Mouse (Mus musculus) spleen, postnatal 4 days (tissue): Measurements from ENCODE around the gene Rpl12.

Source experiments
- DNase-seq, 2 experiments: peaks; one replicate each; pipeline ENCODE4 v3.0.0; 2022; ENCODE audit warnings: low spot score in 2 of 2

The Rpl12 gene

DNA sequence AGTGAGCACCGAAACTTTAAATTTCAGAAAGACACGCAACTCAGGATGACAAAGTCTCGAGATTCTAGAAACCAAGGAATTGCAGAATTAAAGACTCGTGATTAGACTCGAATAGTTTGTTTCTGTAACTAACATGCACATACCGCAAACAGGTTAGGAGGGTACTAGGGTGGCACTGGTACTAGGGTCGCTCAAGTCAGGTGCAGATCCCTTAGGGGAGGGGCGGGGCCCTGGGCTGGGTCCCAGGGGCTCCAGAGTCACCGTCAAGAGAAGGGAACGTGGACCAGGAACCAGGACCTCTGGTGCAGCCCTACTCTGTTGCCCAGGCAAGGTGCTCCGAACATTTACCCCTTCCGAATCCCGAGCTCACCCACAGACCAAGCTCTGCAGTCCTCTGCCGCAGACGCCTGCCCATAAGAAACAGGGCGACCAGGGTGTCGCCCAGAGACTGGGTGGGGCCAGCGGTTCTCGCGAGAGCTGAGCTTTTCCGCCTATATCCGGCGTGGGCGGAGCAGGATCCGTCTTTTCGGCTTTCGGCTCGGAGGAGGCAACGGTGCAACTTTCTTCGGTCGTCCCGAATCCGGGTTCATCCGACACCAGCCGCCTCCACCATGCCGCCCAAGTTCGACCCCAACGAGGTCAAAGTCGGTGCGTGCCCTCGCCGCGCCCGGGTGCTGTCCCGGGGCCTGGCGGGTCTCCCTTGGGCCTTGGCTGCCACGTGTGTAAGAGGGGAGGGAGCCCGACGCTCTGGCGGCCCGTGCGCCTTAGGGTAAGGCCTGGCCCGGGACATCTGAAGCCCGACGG lies at the start of gene Rpl12, which contains the start of gene Lrsam1:
Gene Rpl12 (plus strand): TSS at position 368 of the 804 bp plus-strand sequence.
Gene Lrsam1 (minus strand): TSS at position 423 of the 804 bp plus-strand sequence.
- peak; percentile 94 to 98 for DNase-seq

DNA sequence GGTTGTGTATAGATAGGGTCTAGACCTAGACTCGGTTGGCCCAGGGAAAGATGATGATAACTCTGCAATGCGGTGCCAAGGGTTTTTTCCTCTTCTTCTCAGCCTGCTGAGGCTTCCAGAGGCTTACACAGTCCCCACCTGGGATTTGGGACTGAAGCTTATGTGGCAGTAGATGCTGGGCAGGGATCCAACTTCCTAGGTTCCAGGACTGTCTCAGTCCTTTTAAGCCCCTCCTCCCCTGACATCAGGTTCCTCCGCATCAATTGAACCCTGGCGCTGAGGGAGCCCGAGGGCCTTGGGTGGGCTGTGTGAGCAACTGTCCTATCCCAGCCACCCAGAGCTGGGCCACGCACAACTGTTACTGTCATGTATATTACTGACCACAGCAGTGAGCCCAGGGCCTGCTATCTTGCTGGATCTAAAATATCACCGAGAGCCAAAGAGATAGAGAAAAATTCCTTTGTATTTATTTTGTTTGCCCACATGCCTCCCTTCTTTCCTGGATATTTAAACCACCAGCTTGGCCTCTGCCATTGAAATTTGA lies 49.6 kb upstream of the Rpl12 start:
- DNase-seq, result no peak

DNA sequence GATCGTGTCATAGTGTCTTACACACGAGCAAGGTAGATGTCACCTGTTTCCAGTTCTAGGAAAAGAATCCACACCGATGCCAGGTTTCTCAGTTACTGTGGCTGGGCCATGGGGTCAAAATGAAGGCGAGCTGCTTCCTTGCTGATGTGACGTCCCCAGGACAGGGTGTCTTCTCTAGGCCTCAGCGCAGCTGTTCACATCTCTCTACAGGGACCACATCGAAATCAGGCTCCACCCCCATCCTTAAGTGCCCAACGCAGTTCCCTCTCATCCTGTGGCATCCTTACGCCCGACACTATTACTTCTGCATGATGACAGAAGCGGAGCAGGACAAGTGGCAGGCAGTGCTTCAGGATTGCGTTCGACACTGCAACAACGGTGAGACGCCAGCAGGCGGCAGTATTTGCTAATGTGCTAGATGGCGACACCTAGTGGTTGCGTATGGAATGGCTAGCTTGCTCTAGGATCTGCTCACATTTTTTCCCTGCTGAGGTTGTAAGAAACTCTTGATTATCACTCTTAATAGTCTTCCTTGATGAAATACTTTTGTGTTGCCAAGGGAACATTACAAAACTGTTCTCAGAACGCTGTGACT lies 49.1 kb upstream of the Rpl12 start:
- peak; percentile 80 to 95 for DNase-seq

DNA sequence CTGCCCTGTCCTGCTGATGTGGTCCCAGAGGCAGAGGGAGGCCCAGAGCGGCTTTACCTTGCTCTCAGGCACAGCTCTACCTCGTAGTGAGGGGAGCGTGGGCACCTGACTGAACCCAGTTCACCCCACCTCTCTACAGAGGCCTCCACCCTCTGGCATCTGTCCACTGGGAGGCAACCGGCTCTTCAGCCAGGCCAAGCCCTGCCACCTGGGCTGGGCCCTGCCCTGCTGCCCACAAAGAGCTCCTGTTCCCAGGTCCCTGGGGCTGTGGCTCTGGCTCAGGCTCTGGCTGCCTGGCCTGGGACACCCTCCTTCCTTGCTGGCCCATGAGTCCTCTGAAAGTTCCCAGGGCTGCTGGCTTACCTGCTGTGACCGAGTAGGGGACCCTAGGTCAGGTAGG lies 47.0 kb upstream of the Rpl12 start:
- DNase-seq, result no peak

DNA sequence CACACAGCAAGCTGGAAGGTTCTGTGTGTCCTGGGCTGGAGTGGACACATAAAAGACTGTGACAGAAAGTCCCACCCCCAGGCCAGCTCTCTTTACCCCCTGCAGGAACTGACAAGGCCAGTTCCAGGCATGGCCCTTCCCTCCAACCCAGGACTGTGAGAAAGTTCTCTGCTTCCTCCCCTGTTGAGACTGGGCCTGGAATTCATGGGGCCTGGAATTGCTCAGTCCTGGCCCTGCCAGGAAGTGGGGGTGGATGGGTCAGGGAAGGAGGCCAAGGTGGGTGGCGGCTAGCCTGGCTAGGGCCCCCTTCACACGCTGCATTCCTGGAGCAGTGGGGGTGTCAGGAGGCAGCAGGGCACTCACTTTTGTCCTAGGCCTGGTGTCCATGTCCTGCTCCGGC lies 46.5 kb upstream of the Rpl12 start:
- no peak for DNase-seq

DNA sequence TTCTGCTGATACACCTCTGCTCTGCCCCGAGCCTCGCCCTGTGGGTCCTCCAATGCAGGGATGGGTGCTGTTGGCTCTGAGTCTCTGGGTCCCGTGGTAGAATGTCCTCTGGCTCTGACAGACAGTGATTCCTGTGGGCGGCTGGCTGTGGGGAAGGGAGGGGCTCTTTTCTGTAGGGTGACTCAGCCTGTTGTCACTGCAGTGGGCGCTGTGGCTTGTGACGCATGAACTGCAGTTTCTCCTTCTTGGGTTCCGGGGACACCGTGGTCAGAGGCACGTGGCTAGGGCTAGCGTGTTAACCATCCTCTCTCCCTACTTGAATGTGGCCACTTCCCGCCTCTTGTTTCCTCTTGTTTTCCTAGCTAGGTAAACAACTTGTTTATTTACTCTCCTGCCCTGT lies 43.8 kb upstream of the Rpl12 start:
- DNase-seq, result peak in 1 of 2 experiments; percentile 32

DNA sequence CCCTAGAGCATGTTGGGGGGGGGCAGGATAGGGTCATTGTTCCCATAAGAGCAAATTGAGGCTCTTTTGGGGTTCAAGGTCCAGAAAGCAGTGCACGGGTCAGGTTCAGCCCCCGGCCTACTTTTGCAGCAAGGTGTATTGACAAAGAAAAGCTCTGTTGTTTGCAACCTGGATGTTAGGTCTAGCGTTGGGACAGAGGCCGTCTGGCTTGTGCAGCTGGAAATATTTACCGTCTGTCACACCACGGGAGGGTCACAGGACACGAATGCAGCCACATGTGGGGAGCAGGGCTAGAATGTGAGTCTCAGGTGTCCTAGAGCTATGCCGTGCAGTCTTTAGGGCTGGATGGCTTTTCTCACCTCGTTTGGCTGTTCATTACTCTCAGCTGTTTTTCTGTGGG lies 43.0 kb upstream of the Rpl12 start:
- DNase-seq, result no peak

DNA sequence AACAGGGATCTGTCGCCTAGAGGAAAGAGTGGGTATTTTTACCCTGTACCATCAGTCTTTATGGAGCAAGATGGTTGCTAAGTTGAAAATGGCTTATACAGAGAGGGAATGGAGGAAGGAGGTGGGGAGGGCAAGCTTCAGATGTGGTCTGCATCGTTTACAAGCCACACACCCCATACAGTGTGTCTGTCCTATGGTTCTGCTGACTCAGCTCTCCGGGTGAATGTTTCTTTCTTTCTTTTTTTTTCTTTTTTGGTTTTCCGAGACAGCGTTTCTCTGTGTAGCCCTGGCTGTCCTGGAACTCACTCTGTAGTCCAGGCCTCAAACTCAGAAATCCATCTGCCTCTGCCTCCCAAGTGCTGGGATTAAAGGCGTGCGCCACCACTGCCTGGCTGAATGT lies 40.1 kb upstream of the Rpl12 start:
- no peak for DNase-seq

DNA sequence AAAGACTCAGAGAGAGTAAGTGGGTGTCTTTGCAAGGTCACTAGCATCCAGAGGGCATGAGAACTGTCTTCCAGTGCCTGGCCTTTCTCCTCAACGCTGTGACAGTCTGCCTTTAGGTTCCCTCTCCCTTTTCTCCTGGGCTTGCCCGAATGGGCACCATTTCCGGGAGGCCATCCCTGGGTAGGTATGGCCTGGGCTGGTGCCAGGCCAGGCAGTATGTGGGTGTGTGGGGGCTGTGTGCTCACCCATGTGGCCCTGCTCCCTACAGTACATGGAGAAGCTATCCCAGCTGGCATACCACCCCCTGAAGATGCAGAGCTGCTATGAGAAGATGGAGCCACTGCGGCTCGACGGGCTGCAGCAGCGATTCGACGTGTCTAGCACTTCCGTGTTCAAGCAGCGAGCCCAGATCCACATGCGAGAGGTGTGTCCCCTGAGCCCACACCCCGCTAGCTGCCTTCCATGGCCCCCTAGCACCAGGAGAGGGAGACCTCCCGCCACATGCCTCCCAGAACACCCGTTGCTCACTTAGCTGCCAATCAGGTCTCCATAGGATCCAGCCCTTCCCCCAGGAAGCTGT lies 39.5 kb upstream of the Rpl12 start:
- DNase-seq, result no peak

DNA sequence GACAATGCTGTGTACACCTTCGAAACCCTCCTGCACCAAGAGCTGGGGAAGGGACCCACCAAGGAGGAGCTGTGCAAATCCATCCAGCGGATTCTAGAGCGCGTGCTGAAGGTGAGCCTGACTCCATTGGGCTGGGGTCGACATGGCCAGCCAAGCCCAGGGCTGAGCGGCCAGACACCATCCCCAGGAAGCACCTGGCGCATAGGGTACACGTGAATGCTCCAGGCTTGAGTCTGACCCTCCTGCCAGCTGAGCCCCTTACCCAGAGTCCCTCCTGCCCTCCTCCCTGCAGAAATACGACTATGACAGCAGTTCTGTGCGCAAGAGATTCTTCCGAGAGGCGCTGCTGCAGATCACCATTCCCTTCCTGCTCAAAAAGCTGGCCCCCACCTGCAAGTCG lies 38.8 kb upstream of the Rpl12 start:
- no peak for DNase-seq

DNA sequence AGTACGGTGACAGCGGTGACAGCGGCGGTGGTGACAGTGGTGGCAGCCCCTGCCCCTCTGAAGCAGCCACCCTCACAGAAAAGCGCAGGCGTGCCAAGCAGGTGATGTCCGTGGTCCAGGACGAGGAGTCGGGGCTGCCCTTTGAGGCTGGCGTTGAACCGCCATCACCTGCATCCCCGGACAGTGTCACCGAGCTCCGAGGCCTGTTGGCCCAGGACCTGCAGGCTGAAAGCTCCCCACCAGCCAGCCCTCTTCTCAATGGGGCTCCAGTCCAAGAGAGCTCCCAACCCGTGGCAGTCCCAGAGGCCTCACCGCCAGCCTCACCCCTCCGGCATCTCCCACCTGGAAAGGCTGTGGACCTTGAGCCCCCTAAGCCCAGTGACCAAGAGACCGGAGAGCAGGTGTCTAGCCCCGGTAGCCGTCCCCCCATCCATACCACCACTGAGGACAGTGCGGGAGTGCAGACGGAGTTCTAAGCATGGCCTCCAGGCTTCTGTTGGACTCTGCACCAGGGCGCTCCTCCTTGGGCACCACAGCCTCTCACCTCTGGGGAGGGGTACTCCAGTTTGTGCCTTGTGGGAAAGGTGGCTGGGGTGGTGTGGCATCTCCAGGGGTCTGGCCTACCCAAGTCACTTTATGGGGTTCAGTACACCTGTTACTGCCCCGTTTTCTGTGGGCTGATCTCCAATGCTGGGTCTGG lies 37.7 kb upstream of the Rpl12 start:
- no peak for DNase-seq

DNA sequence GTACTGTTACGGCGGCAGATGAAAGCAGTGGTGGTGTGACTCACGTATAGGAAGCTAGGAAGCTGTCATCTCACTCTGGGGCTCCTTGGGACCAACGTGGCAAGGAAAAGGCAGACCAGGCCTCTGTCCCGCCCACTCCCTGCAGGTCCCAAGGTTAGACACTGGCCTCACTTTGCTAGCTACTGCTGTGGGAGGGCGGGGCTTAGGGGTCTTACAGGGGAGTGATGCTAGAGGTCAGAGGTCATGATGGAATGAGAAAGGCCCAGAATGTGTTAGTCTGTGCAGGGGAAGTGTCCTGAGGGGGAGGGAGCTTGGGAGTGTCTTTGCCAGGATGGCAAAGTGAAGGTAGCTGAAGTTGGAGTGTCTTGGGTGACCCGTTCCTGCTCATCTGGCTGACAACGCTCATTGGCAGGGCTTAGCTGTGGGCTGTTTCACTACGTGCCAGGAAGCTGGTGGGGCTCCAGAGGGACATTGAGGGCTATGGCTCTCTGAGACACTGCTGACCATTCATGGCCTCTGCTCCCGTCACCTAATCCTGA lies 37.0 kb upstream of the Rpl12 start:
- no peak for DNase-seq

DNA sequence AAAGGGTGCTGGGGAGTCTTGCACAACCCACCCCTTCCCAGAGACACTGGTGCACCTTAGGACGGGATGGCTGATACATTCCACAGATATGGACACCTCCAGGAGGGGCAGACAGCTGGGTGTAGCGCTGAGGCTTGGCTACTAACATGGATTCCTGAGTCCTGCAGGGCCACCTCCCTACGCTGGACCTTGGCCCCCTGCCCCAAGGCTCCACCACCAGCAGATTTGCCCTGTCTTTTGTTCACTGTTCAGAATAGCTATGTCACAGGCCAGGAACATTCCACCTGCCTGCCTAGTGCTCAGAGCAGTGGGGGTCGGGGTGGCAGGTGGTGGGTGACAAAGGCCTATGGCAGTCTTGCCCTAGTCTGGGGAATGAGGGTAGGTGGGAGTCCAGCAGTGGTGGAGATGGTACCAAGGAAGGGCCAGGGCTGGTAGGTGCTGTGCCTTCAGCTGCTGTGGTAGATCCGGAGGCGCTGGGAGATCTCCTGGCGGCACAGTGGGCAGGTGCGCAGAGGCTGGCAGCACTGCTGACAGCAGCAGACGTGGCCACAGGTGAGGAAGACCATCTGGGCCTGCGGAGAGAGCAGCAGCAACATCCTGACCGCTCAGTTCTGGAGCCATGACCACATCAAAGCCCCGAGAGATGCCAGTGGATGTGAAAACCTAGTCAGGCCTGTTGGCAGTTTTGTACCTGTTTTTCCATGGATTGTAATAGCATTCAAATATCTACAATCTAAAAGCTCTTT lies 34.9 kb upstream of the Rpl12 start:
- no peak for DNase-seq

DNA sequence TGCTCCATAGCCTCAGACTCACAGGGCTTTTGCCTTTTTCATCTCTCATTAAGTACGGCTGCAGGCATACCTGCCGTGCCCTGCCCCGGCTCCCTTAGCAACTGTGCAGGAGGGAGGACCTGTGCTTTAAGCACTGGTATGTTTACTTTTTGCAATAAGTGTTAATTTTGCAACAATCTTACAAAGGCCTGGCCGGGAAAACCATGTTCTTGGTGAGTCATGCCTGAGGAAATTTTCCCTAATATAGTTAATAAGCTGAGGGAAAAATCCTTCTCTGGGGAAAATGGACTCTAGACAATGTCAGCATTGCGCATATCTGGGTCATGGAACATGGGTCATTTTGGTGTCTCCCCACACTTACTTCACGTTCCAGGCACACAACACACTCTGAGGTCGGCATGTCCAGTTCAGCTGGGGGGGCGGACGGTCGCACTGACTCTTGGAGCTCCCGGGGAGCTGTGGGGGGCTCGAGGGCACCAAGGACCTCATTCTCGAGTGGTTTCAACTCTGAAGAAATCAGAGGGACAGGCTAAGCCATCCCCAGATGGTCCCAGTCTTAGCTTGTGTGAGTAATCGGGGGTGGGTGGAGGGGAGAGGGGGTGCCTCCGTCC lies 33.6 kb upstream of the Rpl12 start:
- no peak for DNase-seq

DNA sequence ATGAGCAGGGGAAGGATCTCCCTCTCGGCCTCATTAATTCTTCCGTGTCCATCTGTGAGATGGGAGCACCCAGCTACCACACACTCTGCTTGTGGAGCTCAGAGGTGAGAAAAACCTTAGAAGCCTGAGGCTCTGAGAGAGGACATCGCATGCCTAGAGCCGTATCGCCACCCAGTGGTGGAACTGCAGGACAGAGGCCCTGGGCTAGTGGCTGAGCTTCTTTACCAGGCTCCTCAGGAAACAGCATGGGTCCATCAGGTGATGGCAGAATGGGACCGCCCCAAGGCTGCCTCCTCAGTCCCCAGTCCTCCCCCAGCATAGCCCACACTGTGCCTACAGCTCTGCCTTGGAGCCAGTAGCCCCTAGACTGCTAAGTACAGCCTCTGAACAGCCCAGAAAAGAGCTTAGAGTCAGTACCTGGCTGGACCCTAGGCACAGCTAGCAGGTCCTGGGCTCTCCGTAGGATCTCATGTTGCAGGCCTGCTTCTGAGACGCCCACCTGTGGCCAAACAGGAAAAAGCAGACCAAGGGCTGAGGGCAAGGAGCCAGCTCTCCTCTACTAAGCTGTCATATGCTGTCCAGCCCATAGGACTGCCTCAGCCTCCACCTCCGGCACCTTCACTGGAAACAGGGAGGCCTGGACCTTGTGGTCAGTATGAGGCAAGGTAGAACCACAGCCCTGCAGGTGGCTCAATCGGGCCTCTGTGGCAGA lies 33.0 kb upstream of the Rpl12 start:
- peak; percentile 62 to 80 for DNase-seq

DNA sequence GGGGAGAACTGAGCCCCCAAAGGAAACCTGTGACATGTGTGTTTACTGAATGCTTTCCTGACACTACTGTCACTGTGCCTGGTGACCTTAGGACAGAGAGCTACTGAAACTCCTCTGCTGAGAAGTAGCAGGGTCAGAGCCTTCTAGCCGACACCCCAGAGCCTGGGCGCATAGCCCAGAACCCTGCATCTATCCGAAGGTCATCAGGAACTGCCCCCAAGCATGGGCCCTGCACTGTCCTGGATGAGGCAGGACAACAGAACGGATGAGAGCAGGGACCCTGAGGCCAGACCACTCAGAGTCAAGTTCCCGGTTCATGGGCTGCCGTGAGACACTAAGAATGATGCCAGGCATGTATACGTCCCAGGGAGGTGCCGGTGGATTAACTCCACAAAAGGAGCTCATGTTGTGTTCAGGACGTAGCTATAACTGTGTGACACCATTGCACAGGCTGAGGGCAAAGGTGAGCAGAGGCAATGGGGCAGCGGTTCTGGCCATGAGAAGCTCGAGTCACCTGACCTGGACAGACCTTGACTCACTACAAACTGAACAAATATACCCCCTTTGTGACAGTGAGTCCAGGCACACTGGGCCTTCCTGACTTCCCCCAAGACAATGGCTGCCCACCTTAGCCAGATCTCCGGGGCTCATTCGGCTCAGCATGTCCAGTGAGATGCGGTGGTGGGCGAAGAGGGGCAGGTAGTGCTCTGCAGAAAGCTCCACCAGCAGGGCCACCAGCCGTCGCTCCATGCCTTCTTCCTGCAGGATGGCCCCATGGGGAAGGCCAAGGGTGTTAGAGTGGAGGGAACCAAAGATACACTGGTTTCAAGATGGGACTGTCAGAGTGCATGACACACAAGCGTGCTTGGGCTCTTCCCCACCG lies 32.2 kb upstream of the Rpl12 start:
- DNase-seq, result no peak

DNA sequence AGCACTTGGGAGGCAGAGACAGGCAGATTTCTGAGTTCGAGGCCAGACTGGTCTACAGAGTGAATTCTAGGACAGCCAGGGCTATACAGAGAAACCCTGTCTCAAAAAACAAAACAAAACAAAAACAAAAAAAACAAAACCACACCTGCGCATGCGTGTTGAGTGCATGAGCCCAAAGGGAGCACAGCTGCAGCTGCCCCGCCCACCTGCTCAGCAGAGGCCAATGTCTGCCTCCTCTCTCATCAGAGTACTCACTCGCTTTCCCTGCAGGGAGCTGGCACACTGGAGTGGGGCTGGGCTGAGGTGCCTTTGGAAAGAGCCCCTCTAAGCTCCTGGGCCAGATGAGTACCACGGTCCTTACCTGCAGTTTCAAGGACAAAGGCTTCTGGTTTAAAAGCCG lies 29.6 kb upstream of the Rpl12 start:
- no peak for DNase-seq

DNA sequence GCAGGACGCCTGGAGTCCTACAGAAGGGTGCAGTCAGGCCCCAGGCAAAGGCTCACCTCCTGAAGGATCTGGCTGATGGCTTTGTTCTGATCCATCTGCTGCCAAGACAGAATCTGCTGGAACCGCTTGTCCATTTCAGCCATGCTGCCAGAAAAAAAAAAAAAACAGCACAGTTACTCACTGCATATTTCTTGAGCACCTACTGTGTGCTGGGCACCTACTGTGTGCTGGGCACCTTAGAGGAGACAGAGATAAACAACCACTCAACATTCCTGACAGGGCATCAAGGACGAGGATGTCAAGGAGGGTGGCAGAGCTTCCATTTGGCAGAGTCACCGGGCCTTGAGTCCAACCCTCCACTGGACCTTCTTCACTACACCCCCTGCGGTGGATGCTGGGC lies 22.6 kb upstream of the Rpl12 start:
- DNase-seq, result no peak

DNA sequence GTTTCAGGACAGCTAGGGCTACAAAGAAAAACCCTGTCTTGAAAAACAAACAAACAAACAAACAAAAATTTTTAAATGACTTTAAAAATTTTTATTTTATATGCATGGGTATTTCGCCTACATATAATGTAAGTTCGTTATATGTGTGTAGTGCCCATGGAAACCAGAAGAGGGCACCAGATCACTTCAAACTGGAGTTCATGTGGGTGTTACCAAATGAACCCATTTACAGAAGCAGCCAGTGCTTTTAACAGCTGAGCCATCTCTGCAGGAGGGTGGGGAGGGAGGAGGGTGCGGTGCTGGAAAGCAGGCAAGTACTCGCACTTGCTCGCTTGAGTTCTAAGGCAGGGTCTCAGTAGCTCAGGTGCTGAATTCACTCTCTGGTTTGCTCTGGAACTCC lies 21.9 kb upstream of the Rpl12 start:
- DNase-seq, result peak; percentile 68 to 78
